ENCODE assay signal across 25 mouse cellular contexts in genomic region chr2:59217931-59218330, GRCm38 (mm10).
"Had no signal": no experiment of that assay in that cellular context is flagged by ENCODE, and none has a peak within 500 bp of the region (broad histone marks: within the 10 kb centered on the region; RNA-seq: fewer than 3 reads in every experiment).

No protein-coding gene starts in this region.

- ATAC-seq: hindbrain, embryonic 16.5 days; inflammation-experienced regulatory T-cells, adult 6 months; intestine, embryonic 16.5 days had no signal

- H3K27ac ChIP-seq: gastrocnemius, adult 2 months; heart, embryonic 10.5 days; hindbrain, embryonic 10.5 days; hindbrain, embryonic 12.5 days; hindbrain, embryonic 14.5 days; left cerebral cortex, adult 2 months; limb, embryonic 10.5 days; limb, embryonic 12.5 days; liver, embryonic 13.5 days had no signal

- H3K27me3 ChIP-seq: heart, embryonic 12.5 days; hindbrain, embryonic 12.5 days; limb, embryonic 12.5 days; liver, embryonic 13.5 days had no signal

- H3K36me3 ChIP-seq: liver, embryonic 13.5 days had no signal

- H3K9ac ChIP-seq: heart, embryonic 12.5 days; hindbrain, embryonic 12.5 days; hindbrain, embryonic 14.5 days; limb, embryonic 12.5 days; liver, embryonic 13.5 days had no signal

- H3K9me3 ChIP-seq: heart, embryonic 10.5 days; heart, embryonic 12.5 days; hindbrain, embryonic 10.5 days; hindbrain, embryonic 12.5 days; limb, embryonic 10.5 days; limb, embryonic 12.5 days; liver, embryonic 13.5 days had no signal

- H3K4me2 ChIP-seq: heart, embryonic 12.5 days; hindbrain, embryonic 12.5 days; hindbrain, embryonic 14.5 days; limb, embryonic 12.5 days; liver, embryonic 11.5 days; liver, embryonic 13.5 days had no signal

- H3K4me3 ChIP-seq: gastrocnemius, adult 2 months; heart, embryonic 10.5 days; heart, embryonic 12.5 days; hindbrain, embryonic 10.5 days; hindbrain, embryonic 12.5 days; left cerebral cortex, adult 2 months; limb, embryonic 10.5 days; limb, embryonic 12.5 days; liver, embryonic 13.5 days had no signal

- DNase-seq: gastrocnemius, adult 2 months; gastrocnemius, postnatal 10 days; gastrocnemius, postnatal 25 days; heart, postnatal 10 days; heart, postnatal 4 days; kidney, adult 18-20 months; kidney, adult 8-10 months; kidney, postnatal 10 days; kidney, postnatal 25 days; kidney, postnatal 4 days; layer of hippocampus, adult 9-11 months; liver; liver, embryonic 13.5 days had no signal

- H3K4me1 ChIP-seq: hindbrain, embryonic 10.5 days had no signal
